Mouse (Mus musculus) layer of hippocampus, adult 18-20 months (tissue): Measurements from ENCODE around the gene Il17re. TPM values are rescaled to one million over a fixed set of nuclear protein-coding genes. Genes with fewer than 3 reads are reported as not detected.

Experiments used
- microRNA-seq, 2 experiments: library from miRNA; unstranded; fragments of <30 nt; microRNA quantifications; one replicate each; pipeline ENCODE4 v1.2.0; 2021
- total RNA-seq, 2 experiments: library from RNA; stranded (reverse); gene quantifications; 2 replicates each; pipeline ENCODE4 v1.2.3; 2021

Gene Il17re
- total RNA-seq, 2 experiments from 2014 or later = 0.18 TPM; not detected in 1

Small RNAs within 50 kb of the gene (microRNA-seq; reads per million reads assigned to microRNA genes)
- gene Gm24387 = 0 to 0.74 reads per million in 2 experiments

Other genes with a start within 250 kb of the Il17re start
- gene Mtmr14, start 220.6 kb upstream of the Il17re start, total RNA-seq = 10 to 100 TPM; 12.6 to 13.3 TPM
- gene Cpne9, start 176.2 kb upstream of the Il17re start, total RNA-seq = 10 to 100 TPM; 15.9 to 18.5 TPM
- gene Brpf1, start 151.3 kb upstream of the Il17re start, total RNA-seq = 10 to 100 TPM; 37.7 to 37.8 TPM
- gene Ogg1, start 131.5 kb upstream of the Il17re start, total RNA-seq = 1 to 10 TPM; 6.8 to 7.9 TPM
- 10 to 100 TPM; 51.8 to 53.2 TPM for gene Camk1, start 114.5 kb upstream of the Il17re start, total RNA-seq
- gene Tada3, start 80.6 kb upstream of the Il17re start, total RNA-seq = 10 to 100 TPM; 47.3 to 51.0 TPM
- gene Arpc4, start 80.4 kb upstream of the Il17re start, total RNA-seq = 100 to 1,000 TPM; 302 to 314 TPM
- gene Ttll3, start 69.2 kb upstream of the Il17re start, total RNA-seq = 10 to 100 TPM; 14.8 to 17.6 TPM
- 10 to 100 TPM; 28.6 to 30.3 TPM for gene Rpusd3, start 39.1 kb upstream of the Il17re start, total RNA-seq
- not detected for gene Cidec, start 22.7 kb upstream of the Il17re start, total RNA-seq
- gene Jagn1, start 15.9 kb upstream of the Il17re start, total RNA-seq = 10 to 100 TPM; 40.7 to 47.7 TPM
- gene Il17rc, start 12.9 kb downstream of the Il17re start, total RNA-seq = 1 to 10 TPM; 4.1 to 4.2 TPM
- gene Creld1, start 24.8 kb downstream of the Il17re start, total RNA-seq = 100 to 1,000 TPM; 106 to 111 TPM
- 10 to 100 TPM; 50.5 to 55.0 TPM for gene Prrt3, start 43.4 kb downstream of the Il17re start, total RNA-seq
- gene Emc3, start 73.2 kb downstream of the Il17re start, total RNA-seq = 10 to 100 TPM; 77.4 to 78.1 TPM
- gene Fancd2, start 73.2 kb downstream of the Il17re start, total RNA-seq = 1 to 10 TPM; 1.7 to 2.7 TPM
- gene Fancd2os, start 142.2 kb downstream of the Il17re start, total RNA-seq = under 1 TPM; 0.27 to 0.41 TPM
- gene Brk1, start 146.3 kb downstream of the Il17re start, total RNA-seq = 100 to 1,000 TPM; 221 to 222 TPM
- gene Vhl, start 165.5 kb downstream of the Il17re start, total RNA-seq = 10 to 100 TPM; 44.3 to 48.5 TPM
- 10 to 100 TPM; 21.1 to 27.2 TPM for gene Irak2, start 180.0 kb downstream of the Il17re start, total RNA-seq
- 10 to 100 TPM; 54.4 to 60.9 TPM for gene Tatdn2, start 238.6 kb downstream of the Il17re start, total RNA-seq